Mouse (Mus musculus) mouse trophoblast stem cell (cell line): ENCODE data around the gene Tmem184b.

Experiments used
- in situ Hi-C, 2 experiments: fragments of 300-500 bp; cut with MseI, MboI; formaldehyde crosslinking; loops; 2 replicates in 1 of 2; 3 replicates in 1 of 2; pipeline ENCODE4 v1.15.1; 2025

Gene Tmem184b

GRCm38 (mm10) chr15:79429994-79430393 is 26.6 kb upstream of the Tmem184b start:
- in situ Hi-C loops: no loop called here

- in situ Hi-C loops: no loop called here
Measured at GRCm38 (mm10) chr15:79429527-79429926, 26.2 kb upstream of the Tmem184b start.

GRCm38 (mm10) chr15:79428616-79429015 is 25.2 kb upstream of the Tmem184b start:
- in situ Hi-C loops: no loop called here

GRCm38 (mm10) chr15:79427516-79427915 is 24.1 kb upstream of the Tmem184b start:
- in situ Hi-C loops: no loop called here

- in situ Hi-C loops: no loop called here
Measured at GRCm38 (mm10) chr15:79425516-79425915, 22.1 kb upstream of the Tmem184b start.

GRCm38 (mm10) chr15:79424602-79425001 is 21.2 kb upstream of the Tmem184b start:
- in situ Hi-C loops: no loop called here

GRCm38 (mm10) chr15:79422715-79423243 is 19.4 kb upstream of the Tmem184b start:
- in situ Hi-C loops: no loop called here

GRCm38 (mm10) chr15:79418677-79419076 is 15.3 kb upstream of the Tmem184b start:
- in situ Hi-C loops: loop anchor here in 1 of 2 experiments (10.0 kb wide), 1 partner anchor 236 kb away; the partner anchor contains the start of genes Cby1 and Fam227a

- in situ Hi-C loops: loop anchor here in 1 of 2 experiments (10.0 kb wide), 1 partner anchor 237 kb away; the partner anchor contains the start of genes Cby1 and Fam227a
Measured at GRCm38 (mm10) chr15:79418265-79418664, 14.9 kb upstream of the Tmem184b start.

GRCm38 (mm10) chr15:79417379-79417778 is 14.0 kb upstream of the Tmem184b start:
- in situ Hi-C loops: loop anchor here in 1 of 2 experiments (10.0 kb wide), 1 partner anchor 237 kb away; the partner anchor contains the start of genes Cby1 and Fam227a

- in situ Hi-C loops: loop anchor here in 1 of 2 experiments (10.0 kb wide), 1 partner anchor 238 kb away; the partner anchor contains the start of genes Cby1 and Fam227a
Measured at GRCm38 (mm10) chr15:79416460-79417085, 13.2 kb upstream of the Tmem184b start.

GRCm38 (mm10) chr15:79414513-79414912 is 11.1 kb upstream of the Tmem184b start:
- in situ Hi-C loops: loop anchor here (5.0 to 10.0 kb wide), 2 partner anchors 53 to 240 kb away; partner anchors contain the start of genes Cby1 (in 1 of the 2) and Fam227a (in 1 of the 2)

- in situ Hi-C loops: loop anchor here (5.0 to 10.0 kb wide), 2 partner anchors 53 to 241 kb away; partner anchors contain the start of genes Cby1 (in 1 of the 2) and Fam227a (in 1 of the 2)
Measured at GRCm38 (mm10) chr15:79413802-79414201, 10.4 kb upstream of the Tmem184b start.

- in situ Hi-C loops: loop anchor here (5.0 to 10.0 kb wide), 2 partner anchors 54 to 242 kb away; partner anchors contain the start of genes Cby1 (in 1 of the 2) and Fam227a (in 1 of the 2)
Measured at GRCm38 (mm10) chr15:79413201-79413600, 9.8 kb upstream of the Tmem184b start.

- in situ Hi-C loops: loop anchor here (5.0 to 10.0 kb wide), 2 partner anchors 56 to 243 kb away; partner anchors contain the start of genes Cby1 (in 1 of the 2) and Fam227a (in 1 of the 2)
Measured at GRCm38 (mm10) chr15:79411363-79412065, 8.1 kb upstream of the Tmem184b start.

- in situ Hi-C loops: no loop called here
Measured at GRCm38 (mm10) chr15:79409077-79409573, 5.8 kb upstream of the Tmem184b start.

GRCm38 (mm10) chr15:79406564-79406963 is 3.2 kb upstream of the Tmem184b start:
- in situ Hi-C loops: no loop called here

GRCm38 (mm10) chr15:79404277-79404676 is 908 bp upstream of the Tmem184b start:
- in situ Hi-C loops: no loop called here

- in situ Hi-C loops: no loop called here
Measured at GRCm38 (mm10) chr15:79403763-79404210, 418 bp upstream of the Tmem184b start.

- in situ Hi-C loops: no loop called here
Measured at GRCm38 (mm10) chr15:79402176-79402575, 1.2 kb downstream of the Tmem184b start.

GRCm38 (mm10) chr15:79400975-79401365 is 2.4 kb downstream of the Tmem184b start:
- in situ Hi-C loops: no loop called here
